Mouse (Mus musculus) frontal cortex, adult 2 months (tissue): ENCODE results near the gene Ptpn11. TPM values are rescaled to one million over a fixed set of nuclear protein-coding genes. Genes with fewer than 3 reads are reported as not detected.

Experiments used
- DNase-seq, 2 experiments: peaks; one replicate each; pipeline ENCODE4 v3.0.0; 2022; ENCODE audit warnings: low spot score in 1 of 2; ENCODE audit errors: extremely low spot score in 1 of 2
- polyA plus RNA-seq: library from polyadenylated mRNA; depleted of rRNA; stranded (reverse); fragments of >200 nt; gene quantifications from 2 replicates; pipeline ENCODE4 v1.2.3, GENCODE M21; 2012

Gene Ptpn11
- polyA plus RNA-seq, 1 experiment, result 63.8 TPM

- peak in 1 of 2 experiments; percentile 42 for DNase-seq
These were observed 6.1 kb downstream of the Ptpn11 start for GRCm38 (mm10) chr5:121184945-121185551.

DNA sequence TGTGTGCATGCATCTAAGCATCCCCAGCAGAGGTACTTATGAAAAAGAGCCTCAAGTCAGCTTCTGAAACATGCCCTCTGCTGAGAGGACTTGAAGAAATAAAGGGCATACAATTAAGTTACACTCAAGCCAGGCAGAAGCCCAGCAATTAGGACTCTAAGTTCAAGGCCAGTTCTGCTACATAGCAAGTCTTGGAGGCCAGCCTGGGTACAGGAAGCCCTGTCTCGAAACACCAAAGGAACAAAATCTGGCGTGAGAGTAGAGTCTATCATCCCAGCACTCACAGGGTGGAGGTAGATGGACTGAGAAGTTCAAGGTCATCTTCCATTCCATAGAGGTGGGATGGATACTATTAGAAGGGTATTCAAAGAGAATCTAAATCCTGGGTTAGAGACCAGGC lies 6.8 kb downstream of the Ptpn11 start:
- DNase-seq, result no peak

DNA sequence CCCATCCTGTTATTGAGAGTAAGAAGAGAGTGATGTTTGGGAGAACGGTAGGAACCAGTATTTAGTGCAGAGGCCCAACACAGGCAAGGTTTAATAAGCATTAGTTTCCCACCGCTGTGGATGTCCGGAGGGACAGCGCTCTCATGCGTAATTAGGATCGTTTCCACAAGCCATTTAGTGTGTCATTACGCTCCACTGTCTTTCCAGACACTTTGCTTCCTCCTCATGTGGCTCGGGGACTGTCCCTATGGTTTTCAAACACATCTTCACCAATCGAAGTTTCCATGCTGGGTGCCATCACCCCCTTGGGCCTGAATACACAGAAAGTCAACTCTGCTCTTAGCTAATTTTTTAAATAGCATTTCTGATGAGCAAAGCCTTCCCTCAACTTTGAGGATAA lies 7.9 kb downstream of the Ptpn11 start:
- DNase-seq, result no peak

DNA sequence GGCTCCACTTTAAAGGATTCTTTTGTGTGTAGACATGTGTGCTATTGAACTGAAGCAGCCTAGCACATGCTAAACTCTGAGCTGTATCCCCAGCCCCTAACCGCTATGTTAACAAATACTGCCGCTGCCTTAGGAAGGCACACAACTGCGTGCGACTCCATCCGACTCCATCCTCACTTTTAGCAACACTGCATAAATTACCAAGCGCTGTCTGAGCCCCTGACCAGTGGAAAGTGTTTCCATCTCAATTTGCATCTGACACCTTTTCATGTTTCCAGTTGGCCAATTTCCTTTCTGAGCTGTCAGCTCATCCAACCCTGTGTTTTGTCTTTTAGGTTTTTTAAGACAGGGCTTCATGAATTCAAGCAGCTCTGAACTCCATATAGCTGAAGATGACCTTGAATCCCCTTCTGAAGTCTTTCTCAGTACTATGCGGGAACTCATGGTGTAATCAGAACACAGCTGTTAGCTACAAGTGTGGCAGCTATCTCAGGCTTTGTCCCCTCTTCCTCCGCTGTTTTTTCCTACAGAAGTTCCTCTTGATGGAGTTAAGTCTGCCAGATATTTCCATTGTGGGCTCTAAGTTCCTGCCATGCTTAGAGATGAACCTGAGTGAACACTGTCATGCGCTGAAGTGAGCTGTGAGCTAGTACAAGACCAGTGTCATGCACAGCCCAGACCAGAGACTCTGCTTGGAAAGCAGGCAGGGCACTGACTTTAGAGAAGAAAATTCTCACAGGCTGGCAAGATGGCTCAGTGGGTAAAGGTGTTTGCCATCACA lies 11.9 kb downstream of the Ptpn11 start:
- no peak for DNase-seq

- DNase-seq, result peak in 1 of 2 experiments; percentile 60
These were observed 18.4 kb downstream of the Ptpn11 start for GRCm38 (mm10) chr5:121172835-121173234.

GRCm38 (mm10) chr5:121169588-121169987 lies 21.6 kb downstream of the Ptpn11 start:
- DNase-seq, result no peak

DNA sequence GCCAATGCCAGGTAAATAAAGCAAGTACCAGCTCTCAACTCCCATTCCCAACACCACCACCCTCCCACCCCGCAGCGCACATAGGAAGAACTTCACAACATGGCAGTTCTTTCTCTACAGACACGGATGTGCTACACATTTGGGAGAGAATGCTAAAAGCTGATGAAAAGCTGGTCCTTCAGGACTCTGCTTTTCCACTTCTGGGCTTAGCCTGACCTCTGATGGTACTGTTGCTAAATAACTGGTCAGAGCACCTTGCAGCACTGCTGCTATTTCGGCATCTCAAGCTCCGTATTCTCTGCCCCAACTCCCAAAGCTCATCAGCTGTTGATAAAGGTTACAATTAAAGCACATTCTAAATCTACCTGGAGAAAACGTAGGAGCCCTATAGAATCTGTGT lies 24.3 kb downstream of the Ptpn11 start:
- no peak for DNase-seq

- DNase-seq, result no peak
These were observed 28.3 kb downstream of the Ptpn11 start for GRCm38 (mm10) chr5:121162923-121163322.

DNA sequence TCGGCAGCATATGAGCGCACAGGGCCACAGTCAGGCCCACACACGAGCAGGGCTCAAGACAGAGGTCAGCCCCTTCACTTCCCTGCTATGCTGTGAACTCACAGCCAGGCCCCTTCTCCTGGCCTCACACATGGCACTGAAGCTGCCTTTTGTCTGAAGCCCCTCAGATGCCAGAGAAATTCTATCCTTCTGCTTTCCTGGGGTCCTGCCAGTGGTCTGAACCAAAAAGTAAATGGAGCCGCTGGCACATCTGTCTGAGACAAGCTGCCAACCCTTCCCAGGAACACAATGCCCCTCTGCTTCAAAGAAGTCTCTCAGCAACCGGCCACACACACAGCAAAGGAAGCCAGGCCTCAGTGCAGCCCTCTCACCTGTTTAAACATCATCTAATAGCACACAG lies 28.9 kb downstream of the Ptpn11 start:
- no peak for DNase-seq

GRCm38 (mm10) chr5:121158966-121159365 lies 32.2 kb downstream of the Ptpn11 start:
- no peak for DNase-seq

DNA sequence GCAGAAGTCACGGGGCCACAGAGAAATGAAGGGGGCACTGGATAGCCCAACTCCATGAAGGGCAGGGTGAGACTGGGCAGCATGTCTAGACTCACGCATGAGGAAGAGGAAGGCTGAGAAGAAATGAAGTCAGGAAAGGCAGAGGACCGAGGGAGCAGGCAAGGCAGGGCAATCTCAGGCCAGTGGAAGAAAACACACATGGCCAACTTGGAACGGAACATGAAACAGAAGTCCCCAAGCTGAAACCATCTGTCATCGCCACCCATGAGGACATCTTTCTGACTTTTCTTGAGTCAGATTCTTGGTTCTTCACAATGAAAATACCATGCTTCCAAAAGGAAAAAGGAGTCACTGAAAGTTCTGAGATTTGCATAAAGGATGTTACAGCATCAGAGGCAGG lies 33.7 kb downstream of the Ptpn11 start:
- DNase-seq, result peak in 1 of 2 experiments; percentile 39

DNA sequence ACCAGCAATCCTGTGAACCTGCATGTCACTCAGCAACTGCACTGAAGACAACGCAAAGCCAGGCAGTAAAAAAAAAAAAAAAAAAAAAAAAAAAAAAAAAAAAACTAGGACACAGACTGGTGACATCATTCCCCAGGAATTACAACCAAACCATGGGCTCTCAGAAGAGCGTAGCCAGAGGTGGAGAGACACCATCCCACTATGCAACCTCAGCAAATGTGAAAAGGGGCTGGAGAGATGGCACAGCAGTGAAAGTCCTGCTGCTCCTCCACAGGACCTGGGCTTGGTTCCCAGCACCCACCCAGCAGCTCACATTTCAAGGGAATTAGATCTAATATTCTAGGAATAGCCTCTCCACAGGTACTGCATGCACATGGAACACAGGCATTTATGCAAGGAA lies 34.2 kb downstream of the Ptpn11 start:
- DNase-seq, result no peak

DNA sequence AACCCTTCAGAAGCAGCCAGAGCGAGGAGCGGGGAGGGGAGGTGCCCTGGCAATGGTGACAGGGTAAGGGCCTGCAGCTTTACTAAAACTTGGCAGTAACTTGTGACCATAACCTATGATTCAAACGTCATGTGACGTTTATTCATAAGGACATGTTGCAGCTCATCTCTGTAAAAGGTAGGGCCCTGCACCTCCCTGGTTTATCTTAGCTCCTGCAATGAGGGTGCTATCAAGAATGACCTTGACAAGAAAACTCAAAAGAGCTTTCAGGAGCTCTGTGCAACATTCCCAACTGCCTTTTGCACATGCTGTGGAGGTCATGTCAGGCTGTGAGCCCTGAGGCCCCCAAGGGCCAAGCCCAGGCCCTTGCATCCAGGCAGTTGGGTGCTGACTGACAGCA lies 35.1 kb downstream of the Ptpn11 start:
- DNase-seq, result no peak

GRCm38 (mm10) chr5:121150684-121151083 lies 40.5 kb downstream of the Ptpn11 start:
- DNase-seq, result no peak

DNA sequence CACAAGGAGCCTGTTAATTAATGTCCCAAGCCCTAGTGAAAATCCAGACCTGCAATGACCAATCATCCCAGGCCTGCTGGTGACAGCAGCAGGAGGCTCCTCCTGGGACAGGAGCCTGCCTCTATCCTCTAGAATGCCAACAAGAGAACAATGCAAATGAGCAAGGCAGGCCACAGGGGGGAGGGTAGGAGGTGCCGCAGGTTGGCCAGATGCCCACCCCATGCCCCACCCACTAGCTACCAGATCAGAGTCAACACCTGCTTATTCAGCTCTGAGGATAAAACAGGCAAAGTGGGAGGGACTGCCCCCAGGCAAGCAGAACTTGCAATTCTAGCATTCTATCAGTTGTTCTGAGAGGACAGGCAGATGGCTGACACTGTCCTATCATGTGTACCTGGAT lies 42.0 kb downstream of the Ptpn11 start:
- no peak for DNase-seq

- DNase-seq, result no peak
These were observed 44.9 kb downstream of the Ptpn11 start for GRCm38 (mm10) chr5:121146275-121146674.

DNA sequence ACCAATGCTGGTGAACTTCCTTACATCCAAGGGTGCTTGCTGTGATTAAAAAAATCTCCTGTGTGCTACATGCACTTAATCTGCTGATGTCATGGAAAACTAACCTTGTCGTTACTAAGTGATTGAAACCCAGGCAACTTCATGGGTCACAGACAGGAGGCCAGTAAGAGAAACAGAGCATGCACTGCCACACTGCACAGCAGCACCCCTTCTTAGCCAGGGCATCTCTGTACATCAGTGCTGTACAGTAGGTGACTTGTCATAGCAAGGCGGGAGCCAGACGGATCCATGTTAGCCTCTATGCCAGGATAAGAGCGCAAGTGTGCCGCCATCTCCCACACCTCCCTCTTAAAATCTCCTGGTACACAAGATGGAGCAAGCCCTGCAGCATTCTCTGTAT lies 45.6 kb downstream of the Ptpn11 start:
- DNase-seq, result no peak

- DNase-seq, result no peak
These were observed 46.6 kb downstream of the Ptpn11 start for GRCm38 (mm10) chr5:121144441-121145238.

DNA sequence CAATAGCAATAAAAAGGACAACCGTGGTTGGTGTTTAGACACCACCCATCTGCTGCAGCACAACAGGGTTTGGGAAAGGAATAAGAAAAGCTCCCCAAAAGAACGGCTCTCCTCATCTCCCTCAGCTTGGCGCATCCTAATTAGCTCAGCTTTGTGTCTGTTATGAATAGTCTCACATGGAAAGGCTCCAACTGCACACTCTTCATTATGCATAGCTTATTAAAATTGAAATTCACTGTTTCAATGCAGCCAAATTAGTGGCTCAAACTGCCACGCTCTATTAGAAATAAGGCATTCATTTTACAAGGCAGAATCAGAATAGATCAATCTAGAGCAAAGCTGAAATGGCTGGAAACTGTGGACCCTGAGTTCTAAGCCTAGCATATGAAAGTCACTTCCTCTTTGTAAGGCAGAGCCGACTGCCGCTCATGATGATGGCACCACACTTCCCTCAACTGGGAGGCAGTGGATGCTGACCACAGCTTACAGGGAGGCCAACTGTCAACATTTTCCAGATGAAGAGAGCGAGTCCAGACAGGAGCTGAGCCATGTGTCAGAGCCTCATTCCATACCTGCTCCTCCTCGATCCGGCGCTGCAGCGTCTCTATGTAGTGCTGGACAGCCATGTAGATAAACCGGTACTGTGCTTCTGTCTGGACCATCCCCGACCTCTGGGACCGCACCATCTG lies 48.6 kb downstream of the Ptpn11 start:
- DNase-seq, result peak in 1 of 2 experiments; percentile 61

DNA sequence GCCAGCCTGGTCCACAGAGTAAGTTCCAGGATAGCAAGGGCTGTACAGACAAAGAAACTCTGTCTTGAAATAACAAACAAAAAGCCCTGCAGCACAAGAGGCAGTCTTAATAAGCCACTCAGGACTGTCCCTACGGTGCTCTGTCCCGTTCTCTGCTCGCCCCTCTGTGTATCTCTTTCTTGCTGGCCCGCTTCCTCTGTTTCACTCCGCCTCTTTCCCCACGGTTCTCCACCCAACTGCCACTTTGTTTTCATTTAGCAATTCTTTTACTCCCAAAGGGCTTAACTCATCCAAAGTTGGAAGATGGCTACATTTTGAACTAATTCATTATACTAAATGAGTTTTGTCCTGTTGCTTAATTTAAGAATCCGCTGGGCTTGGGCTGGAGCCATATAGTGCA lies 50.9 kb downstream of the Ptpn11 start:
- no peak for DNase-seq

DNA sequence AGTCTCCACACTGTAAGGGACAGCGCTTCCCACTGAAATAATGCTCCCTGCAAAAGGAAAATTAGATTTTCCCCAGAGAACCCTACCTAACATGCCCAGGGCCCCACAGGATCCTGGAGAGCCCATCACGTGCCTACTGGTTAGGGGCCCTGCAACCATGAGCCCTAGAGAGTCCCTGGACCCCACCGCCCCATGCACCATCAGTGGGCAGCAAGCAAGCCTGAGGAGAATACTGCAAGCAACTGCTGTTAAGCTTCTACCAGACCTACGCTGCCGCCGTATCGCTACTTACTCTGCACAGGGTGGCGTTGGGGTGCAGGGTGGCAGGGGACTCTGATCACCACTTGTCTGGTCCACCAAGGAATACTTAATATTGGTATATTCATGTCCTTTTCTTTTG lies 54.1 kb downstream of the Ptpn11 start:
- DNase-seq, result no peak
